Comparison of ENCODE assay signal across 14 mouse cellular contexts in genomic region chr14:114855055-114855740, GRCm38 (mm10).
DNase-seq lines count a peak whose midpoint lies in the region; ATAC-seq and TF ChIP-seq lines count a peak whose summit lies in the region.
"Had no signal": no experiment of that assay in that cellular context is flagged by ENCODE, and none has a peak within 500 bp of the region (broad histone marks: within the 10 kb centered on the region; RNA-seq: fewer than 3 reads in every experiment).

No protein-coding gene starts in this region.

- peak; percentile 67 for ATAC-seq in kidney, embryonic 15.5 days (replicated peaks; ENCODE audit: low FRiP score)
- ATAC-seq in embryonic facial prominence, embryonic 11.5 days (replicated peaks; ENCODE audit: insufficient number of reproducible peaks, low FRiP score, low TSS enrichment, low read depth), result no peak
- ATAC-seq in limb, embryonic 11.5 days (ENCODE audit: insufficient number of reproducible peaks, low FRiP score, low TSS enrichment, low read depth), result peak; percentile 50; the same call in 1 of the 2 replicates
- ATAC-seq in neural tube, embryonic 12.5 days (ENCODE audit: low FRiP score, low read depth), result peak; percentile 61

- no peak for TF ChIP-seq CTCF in heart, adult 2 months (IDR thresholded peaks at IDR 0.05)

- H3K9ac ChIP-seq in kidney, embryonic 15.5 days, result no peak overlapping the region
- H3K9ac ChIP-seq in embryonic facial prominence, embryonic 11.5 days (replicated peaks; ENCODE audit: low read length), result no peak overlapping the region
- H3K9ac ChIP-seq in limb, embryonic 11.5 days (ENCODE audit: low read length), result no peak overlapping the region; the same call in 1 of the 2 replicates
- 0 out of 2 replicates have a peak overlapping the region, but pooled peaks have one; percentile 35 for H3K9ac ChIP-seq in neural tube, embryonic 12.5 days
- no peak overlapping the region for H3K9ac ChIP-seq in heart, adult 2 months (ENCODE audit: low read depth, low read length)
- H3K9ac ChIP-seq: heart, embryonic 15.5 days; liver, embryonic 14.5 days had no signal

- H3K27me3 ChIP-seq in kidney, embryonic 15.5 days, result no peaks in the 10 kb centered on the region
- H3K27me3 ChIP-seq in embryonic facial prominence, embryonic 11.5 days (ENCODE audit: control insufficient read depth, insufficient read depth, low read length), result no peaks in the 10 kb centered on the region
- H3K27me3 ChIP-seq in limb, embryonic 11.5 days (ENCODE audit: control insufficient read depth, insufficient read depth, low read length), result no peaks in the 10 kb centered on the region
- no peaks in the 10 kb centered on the region for H3K27me3 ChIP-seq in neural tube, embryonic 12.5 days (replicated peaks)
- no peaks in the 10 kb centered on the region for H3K27me3 ChIP-seq in heart, adult 2 months (ENCODE audit: control insufficient read depth, insufficient read depth, low read length)
- H3K27me3 ChIP-seq: heart, embryonic 15.5 days had no signal

- no peaks in the 10 kb centered on the region for H3K79me2 ChIP-seq in heart, adult 2 months (replicated peaks; ENCODE audit: control insufficient read depth, insufficient read depth, low read length)

- no peaks in the 10 kb centered on the region for H3K9me3 ChIP-seq in kidney, embryonic 15.5 days (replicated peaks)
- no peaks in the 10 kb centered on the region for H3K9me3 ChIP-seq in embryonic facial prominence, embryonic 11.5 days (replicated peaks; ENCODE audit: control insufficient read depth, low read length)
- H3K9me3 ChIP-seq in limb, embryonic 11.5 days (ENCODE audit: control insufficient read depth, low read length), result no peaks in the 10 kb centered on the region
- H3K9me3 ChIP-seq in neural tube, embryonic 12.5 days, result no peaks in the 10 kb centered on the region
- H3K9me3 ChIP-seq: heart, embryonic 15.5 days had no signal

- H3K36me3 ChIP-seq in kidney, embryonic 15.5 days, result no peaks in the 10 kb centered on the region
- no peaks in the 10 kb centered on the region for H3K36me3 ChIP-seq in embryonic facial prominence, embryonic 11.5 days (replicated peaks; ENCODE audit: control insufficient read depth, insufficient read depth, low read depth, low read length)
- no peaks in the 10 kb centered on the region for H3K36me3 ChIP-seq in limb, embryonic 11.5 days (ENCODE audit: control insufficient read depth, insufficient read depth, low read length)
- H3K36me3 ChIP-seq in neural tube, embryonic 12.5 days, result no peaks in the 10 kb centered on the region
- H3K36me3 ChIP-seq in heart, adult 2 months (ENCODE audit: control insufficient read depth, insufficient read depth, low read length), result no peaks in the 10 kb centered on the region
- H3K36me3 ChIP-seq: heart, embryonic 15.5 days had no signal

- 12% methylated on average over 12 of the region's 12 CpGs for WGBS in kidney, embryonic 15.5 days
- 13% methylated on average over 12 of the region's 12 CpGs for WGBS in embryonic facial prominence, embryonic 11.5 days
- WGBS in limb, embryonic 11.5 days, result 6% methylated on average over 12 of the region's 12 CpGs
- WGBS in neural tube, embryonic 12.5 days, result 7% methylated on average over 12 of the region's 12 CpGs
- 69% methylated on average over 12 of the region's 12 CpGs for WGBS in heart, adult 2 months

- H3K4me3 ChIP-seq in kidney, embryonic 15.5 days (replicated peaks), result no peak overlapping the region
- no peak overlapping the region for H3K4me3 ChIP-seq in embryonic facial prominence, embryonic 11.5 days (ENCODE audit: low read depth, low read length)
- no peak overlapping the region for H3K4me3 ChIP-seq in limb, embryonic 11.5 days (ENCODE audit: low read depth, low read length)
- no peak overlapping the region for H3K4me3 ChIP-seq in neural tube, embryonic 12.5 days
- no peak overlapping the region for H3K4me3 ChIP-seq in heart, adult 2 months
- H3K4me3 ChIP-seq: heart, embryonic 15.5 days had no signal

- no peak for DNase-seq in kidney, adult 18-20 months
- peak; percentile 53 for DNase-seq in embryonic facial prominence, embryonic 11.5 days (ENCODE audit: low spot score)
- peak; percentile 65 for DNase-seq in limb, embryonic 11.5 days (ENCODE audit: low spot score)
- DNase-seq in heart, adult 2 months, result no peak
- DNase-seq in urinary bladder, adult 2 months (ENCODE audit: low spot score), result no peak
- DNase-seq: cerebellum, postnatal 36 days; gastrocnemius, postnatal 25 days; kidney, adult 8-10 months; lung, postnatal 4 days; right cerebral cortex, postnatal 25 days had no signal

- peak overlapping the region; percentile 37 for H3K4me2 ChIP-seq in kidney, embryonic 15.5 days
- no peak overlapping the region for H3K4me2 ChIP-seq in embryonic facial prominence, embryonic 11.5 days (ENCODE audit: low read depth, low read length)
- H3K4me2 ChIP-seq in limb, embryonic 11.5 days (ENCODE audit: low read depth, severe bottlenecking), result no peak overlapping the region
- peak overlapping the region; percentile 32 for H3K4me2 ChIP-seq in neural tube, embryonic 12.5 days (replicated peaks)
- H3K4me2 ChIP-seq: heart, embryonic 15.5 days had no signal

- peak overlapping the region; percentile 60 for H3K27ac ChIP-seq in kidney, embryonic 15.5 days
- H3K27ac ChIP-seq in embryonic facial prominence, embryonic 11.5 days (replicated peaks; ENCODE audit: low read depth, low read length), result no peak overlapping the region
- H3K27ac ChIP-seq in limb, embryonic 11.5 days (replicated peaks; ENCODE audit: low read depth, low read length), result peak overlapping the region; percentile 72
- H3K27ac ChIP-seq in neural tube, embryonic 12.5 days, result no peak overlapping the region
- H3K27ac ChIP-seq in heart, adult 2 months, result no peak overlapping the region
- H3K27ac ChIP-seq: heart, embryonic 15.5 days; liver, embryonic 14.5 days had no signal

- TF ChIP-seq POLR2A in heart, adult 2 months (IDR thresholded peaks at IDR 0.05; ENCODE audit: insufficient read depth, low read depth, low read length), result no peak

- peaks cover 32% of the 10 kb centered on the region for H3K4me1 ChIP-seq in kidney, embryonic 15.5 days
- no peaks in the 10 kb centered on the region for H3K4me1 ChIP-seq in embryonic facial prominence, embryonic 11.5 days (ENCODE audit: control insufficient read depth, insufficient read depth, low read length)
- peaks cover 4% of the 10 kb centered on the region for H3K4me1 ChIP-seq in limb, embryonic 11.5 days (ENCODE audit: control insufficient read depth, insufficient read depth, low read length)
- peaks cover 11% of the 10 kb centered on the region for H3K4me1 ChIP-seq in neural tube, embryonic 12.5 days
- no peaks in the 10 kb centered on the region; the same call in 1 of the 2 replicates for H3K4me1 ChIP-seq in heart, adult 2 months (ENCODE audit: control insufficient read depth, insufficient read depth, low read length)

- intact Hi-C loops in heart, adult 2 months (cut with DNase I), result loop anchor here (2.0 kb wide), 2 partner anchors 126 to 188 kb away; no protein-coding TSS in a partner anchor

- TF ChIP-seq EP300 in heart, adult 2 months (IDR thresholded peaks at IDR 0.05; ENCODE audit: insufficient read depth, low read depth, low read length), result no peak

Comparison
In these comparisons a context has a peak if more than half of its experiments do, and no peak if none do; other contexts are left out.
1. H3K27ac ChIP-seq: peak in kidney, embryonic 15.5 days (single experiment) and limb, embryonic 11.5 days (single experiment); none in embryonic facial prominence, embryonic 11.5 days (single experiment), neural tube, embryonic 12.5 days (single experiment) and heart, adult 2 months (single experiment).
2. H3K4me2 ChIP-seq: peak in kidney, embryonic 15.5 days (single experiment) and neural tube, embryonic 12.5 days (single experiment); none in embryonic facial prominence, embryonic 11.5 days (single experiment) and limb, embryonic 11.5 days (single experiment).
3. DNase-seq: peak in embryonic facial prominence, embryonic 11.5 days (single experiment) and limb, embryonic 11.5 days (single experiment); none in kidney, adult 18-20 months (single experiment), heart, adult 2 months (0 of 2) and urinary bladder, adult 2 months (single experiment).